Mouse (Mus musculus): ENCODE measurements around the gene Ube2a. TPM values are rescaled to one million over a fixed set of nuclear protein-coding genes. Genes with fewer than 3 reads are reported as not detected.
"Not testable (repeated sequence)": the region's sequence is repeated elsewhere in the genome, so short reads cannot be mapped to it uniquely, and the experiment has no call there.

Ube2a gene
- total RNA-seq, 2 experiments from 2014 or later, result 16.7 to 19.9 TPM

GRCm38 (mm10) chrX:36884719-36885118 is 11.0 kb downstream of the Ube2a start:
- no peak for ATAC-seq (replicated peaks; ENCODE audit: low FRiP score, poor library complexity, severe bottlenecking)

GRCm38 (mm10) chrX:36898931-36899330 is 25.2 kb downstream of the Ube2a start:
- ATAC-seq (replicated peaks; ENCODE audit: low FRiP score, poor library complexity, severe bottlenecking), result not testable (repeated sequence)

DNA sequence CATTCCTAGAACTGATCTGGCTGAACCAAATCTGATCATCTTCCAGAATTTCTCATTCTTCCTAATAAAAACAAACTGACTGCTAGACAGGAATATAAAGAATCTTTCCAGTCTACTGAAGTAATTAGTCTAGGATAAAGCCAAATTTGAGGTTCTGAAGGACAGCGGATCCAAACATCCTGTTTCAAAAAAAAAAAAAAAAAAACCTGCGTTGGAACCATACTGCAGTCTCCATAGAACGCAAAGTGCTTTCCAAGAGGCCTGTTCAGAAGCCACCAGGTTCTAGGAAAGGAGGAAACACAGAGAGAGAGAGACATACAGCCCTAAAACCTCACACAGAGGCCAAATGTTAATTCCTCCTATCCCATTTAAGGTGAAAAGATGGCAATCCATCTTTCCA is 28.0 kb downstream of the Ube2a start:
- no peak for ATAC-seq (replicated peaks; ENCODE audit: low FRiP score, poor library complexity, severe bottlenecking)

GRCm38 (mm10) chrX:36902321-36903114 is 28.8 kb downstream of the Ube2a start, which contains the start of gene Nkrf:
Gene Nkrf (minus strand): TSS chrX:36902899.
- ATAC-seq (replicated peaks; ENCODE audit: low FRiP score, poor library complexity, severe bottlenecking), result 0 out of 2 replicates have a peak, but pooled peaks have one; percentile 37

DNA sequence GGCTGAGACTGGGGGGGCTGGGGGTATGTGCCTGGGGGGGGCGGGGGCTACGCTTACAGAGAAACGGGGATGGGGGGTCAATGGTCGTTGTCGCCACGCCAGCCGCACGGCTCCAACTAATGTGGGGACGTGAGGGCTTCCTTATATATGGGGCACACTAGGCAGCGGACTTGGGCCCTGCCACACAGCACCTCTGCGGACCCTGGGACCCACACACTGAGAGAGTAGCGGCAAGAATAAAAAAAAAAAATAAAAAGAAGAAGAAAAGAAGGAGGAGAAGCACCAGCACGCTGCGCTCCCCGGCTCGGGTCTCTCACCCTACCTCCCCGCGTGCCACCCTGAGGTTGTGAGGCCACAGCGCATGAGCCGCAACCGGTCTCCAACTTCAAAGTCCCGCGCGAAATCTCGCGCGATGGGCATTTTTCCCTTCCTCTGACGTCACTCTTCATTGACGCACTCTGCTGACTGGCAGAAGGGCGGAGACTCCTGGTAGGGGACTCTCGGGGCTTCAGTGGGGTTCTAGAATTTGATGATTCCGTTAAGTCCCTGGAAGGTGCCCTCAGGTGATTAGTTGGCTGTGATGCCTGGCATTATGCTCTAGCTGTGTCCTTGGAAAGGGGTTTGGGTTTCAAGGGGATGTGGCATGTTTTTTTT is 29.5 kb downstream of the Ube2a start:
- ATAC-seq (replicated peaks; ENCODE audit: low FRiP score, poor library complexity, severe bottlenecking), result peak; percentile 99

- ATAC-seq (replicated peaks; ENCODE audit: low FRiP score, poor library complexity, severe bottlenecking), result no peak
These were observed 32.8 kb downstream of the Ube2a start for GRCm38 (mm10) chrX:36906539-36906938.

DNA sequence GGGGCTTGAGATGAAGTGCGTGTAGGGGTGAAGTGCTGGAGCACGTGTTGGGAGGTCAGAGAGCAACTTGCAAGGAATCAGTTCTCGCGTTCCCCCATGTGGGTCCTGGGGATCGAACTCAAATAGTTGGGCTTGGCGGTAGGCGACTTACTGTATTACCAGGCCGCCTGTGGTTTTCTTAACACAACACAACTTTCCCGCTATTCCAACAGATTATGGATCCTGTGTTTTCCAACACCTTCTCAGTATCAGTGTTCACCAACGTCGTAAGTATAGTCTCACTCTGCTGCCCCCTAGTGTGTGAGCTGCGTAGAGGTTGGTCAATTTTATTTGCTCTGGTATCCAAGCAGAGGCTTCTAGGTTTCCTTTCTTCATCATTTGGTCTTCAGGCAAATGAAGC is 37.6 kb downstream of the Ube2a start:
- peak; percentile 74 for ATAC-seq (replicated peaks; ENCODE audit: low FRiP score, poor library complexity, severe bottlenecking)

GRCm38 (mm10) chrX:36917749-36918148 is 44.0 kb downstream of the Ube2a start:
- ATAC-seq (replicated peaks; ENCODE audit: low FRiP score, poor library complexity, severe bottlenecking), result no peak

- no peak for ATAC-seq (replicated peaks; ENCODE audit: low FRiP score, poor library complexity, severe bottlenecking)
These were observed 47.6 kb downstream of the Ube2a start for GRCm38 (mm10) chrX:36921346-36921745.

- no peak for ATAC-seq (replicated peaks; ENCODE audit: low FRiP score, poor library complexity, severe bottlenecking)
These were observed 55.1 kb downstream of the Ube2a start for GRCm38 (mm10) chrX:36928791-36929190.

- ATAC-seq (replicated peaks; ENCODE audit: low FRiP score, poor library complexity, severe bottlenecking), result no peak
These were observed 56.0 kb downstream of the Ube2a start for GRCm38 (mm10) chrX:36929694-36930093.

DNA sequence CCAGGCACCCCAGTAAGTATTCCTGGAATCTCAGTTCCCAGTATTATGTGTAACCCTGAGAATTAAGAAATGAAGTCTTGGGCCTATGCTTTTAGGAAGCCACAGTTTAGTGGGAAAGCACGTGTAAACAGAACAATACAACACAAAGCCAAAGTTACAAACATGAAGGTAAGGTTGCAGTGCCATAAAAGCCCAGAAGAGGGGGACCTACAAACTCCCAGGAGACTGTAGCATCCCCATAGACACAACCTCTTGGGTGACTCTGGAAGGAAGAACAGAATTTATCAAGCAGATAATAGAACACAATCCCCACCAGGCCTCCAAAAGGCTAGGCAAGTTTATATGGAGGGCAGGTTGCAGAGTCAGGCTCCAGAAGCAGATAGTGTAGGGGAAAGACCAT is 56.9 kb downstream of the Ube2a start:
- no peak for ATAC-seq (replicated peaks; ENCODE audit: low FRiP score, poor library complexity, severe bottlenecking)

Other genes with a start within 250 kb of the Ube2a start
- gene Akap17b, start 228.5 kb upstream of the Ube2a start, total RNA-seq (2015; ENCODE audit: low replicate concordance), result 0.19 TPM in 1 of 2 replicates, not detected in the other
- 0.26 and 0.28 TPM in 2 replicates for gene Akap17b, start 228.5 kb upstream of the Ube2a start, total RNA-seq (2017; ENCODE audit: low replicate concordance)
- gene Slc25a43, start 130.2 kb upstream of the Ube2a start, total RNA-seq (2015; ENCODE audit: low replicate concordance), result not detected in 2 replicates
- not detected in 2 replicates for gene Slc25a43, start 130.2 kb upstream of the Ube2a start, total RNA-seq (2017; ENCODE audit: low replicate concordance)
- gene Slc25a5, start 78.2 kb upstream of the Ube2a start, total RNA-seq (2015; ENCODE audit: low replicate concordance), result 240 and 241 TPM in 2 replicates
- gene Slc25a5, start 78.2 kb upstream of the Ube2a start, total RNA-seq (2017; ENCODE audit: low replicate concordance), result 141 and 160 TPM in 2 replicates
- gene C330007P06Rik, start 211 bp downstream of the Ube2a start, total RNA-seq (2015; ENCODE audit: low replicate concordance), result 9.2 and 22.2 TPM in 2 replicates
- 17.7 and 23.5 TPM in 2 replicates for gene C330007P06Rik, start 211 bp downstream of the Ube2a start, total RNA-seq (2017; ENCODE audit: low replicate concordance)
- 3.1 and 8.5 TPM in 2 replicates for gene Nkrf, start 29.0 kb downstream of the Ube2a start, total RNA-seq (2015; ENCODE audit: low replicate concordance)
- 0.34 and 3.9 TPM in 2 replicates for gene Nkrf, start 29.0 kb downstream of the Ube2a start, total RNA-seq (2017; ENCODE audit: low replicate concordance)
- 8.6 and 12.5 TPM in 2 replicates for gene Sept6, start 117.9 kb downstream of the Ube2a start, total RNA-seq (2015; ENCODE audit: low replicate concordance)
- 4.5 and 7.1 TPM in 2 replicates for gene Sept6, start 117.9 kb downstream of the Ube2a start, total RNA-seq (2017; ENCODE audit: low replicate concordance)
- not detected in 2 replicates for gene Sowahd, start 174.9 kb downstream of the Ube2a start, total RNA-seq (2015; ENCODE audit: low replicate concordance)
- not detected in 2 replicates for gene Sowahd, start 174.9 kb downstream of the Ube2a start, total RNA-seq (2017; ENCODE audit: low replicate concordance)
- 374 and 391 TPM in 2 replicates for gene Rpl39, start 211.5 kb downstream of the Ube2a start, total RNA-seq (2015; ENCODE audit: low replicate concordance)
- gene Rpl39, start 211.5 kb downstream of the Ube2a start, total RNA-seq (2017; ENCODE audit: low replicate concordance), result 399 and 493 TPM in 2 replicates
- gene Upf3b, start 236.4 kb downstream of the Ube2a start, total RNA-seq (2015; ENCODE audit: low replicate concordance), result 12.7 and 21.7 TPM in 2 replicates
- 30.8 and 32.2 TPM in 2 replicates for gene Upf3b, start 236.4 kb downstream of the Ube2a start, total RNA-seq (2017; ENCODE audit: low replicate concordance)